Mouse (Mus musculus) adrenal gland, adult (tissue): ENCODE results near the gene Klrb1a.
A peak's percentile ranks its signal among the peaks of the same experiment; 100 is the strongest.
"Not testable (repeated sequence)": the region's sequence is repeated elsewhere in the genome, so short reads cannot be mapped to it uniquely, and the experiment has no call there.

Source experiments
- DNase-seq, 2 experiments: peaks; one replicate each; pipeline ENCODE4 v3.0.0; 2022 to 2023; ENCODE audit warnings: low spot score in 1 of 2; ENCODE audit not compliant: inconsistent age in 2 of 2

The Klrb1a gene

DNA sequence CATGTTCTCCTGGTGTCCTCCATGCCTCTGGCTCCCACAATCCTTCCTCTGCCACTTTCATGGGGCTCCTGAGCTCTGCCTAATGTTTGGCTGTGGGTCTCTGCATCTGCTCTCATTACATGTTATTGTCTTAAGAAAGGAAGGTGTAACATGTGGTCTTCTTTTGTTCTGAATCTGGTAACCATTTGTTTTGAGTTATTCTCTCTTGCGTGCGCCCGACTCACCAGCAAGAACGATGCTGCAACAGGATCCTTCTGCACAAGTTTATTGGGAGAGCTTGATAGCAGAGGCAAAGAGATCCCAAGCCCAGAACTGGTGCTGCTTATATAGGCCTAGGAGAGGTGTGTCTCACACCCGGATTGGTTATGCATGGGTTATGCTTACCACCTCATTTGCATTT, at the start of gene Klrb1a:
Klrb1a (minus strand) TSS at position 101 of the 400 bp plus-strand sequence.
- DNase-seq, result not testable (repeated sequence)

DNA sequence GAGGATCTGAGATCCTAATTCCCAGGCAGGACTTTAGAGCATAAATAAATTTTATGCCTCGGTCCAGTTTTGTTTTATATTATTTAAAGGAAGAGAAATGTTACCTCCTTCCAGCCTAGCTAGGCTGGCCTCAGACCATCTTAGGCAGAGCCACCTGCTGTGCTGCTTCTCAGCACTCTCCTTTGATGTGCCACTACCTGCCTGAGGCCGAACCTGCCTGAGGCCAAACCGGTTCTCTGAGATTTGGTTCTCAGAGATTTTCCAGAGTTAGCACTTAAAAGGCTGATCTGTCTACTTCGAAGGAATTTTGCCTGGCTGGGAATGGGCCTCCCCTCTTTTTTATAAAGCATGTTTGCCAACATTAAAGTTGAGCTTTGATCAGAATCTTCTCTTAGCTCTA, 46.6 kb upstream of the Klrb1a start:
- DNase-seq, result no peak

DNA sequence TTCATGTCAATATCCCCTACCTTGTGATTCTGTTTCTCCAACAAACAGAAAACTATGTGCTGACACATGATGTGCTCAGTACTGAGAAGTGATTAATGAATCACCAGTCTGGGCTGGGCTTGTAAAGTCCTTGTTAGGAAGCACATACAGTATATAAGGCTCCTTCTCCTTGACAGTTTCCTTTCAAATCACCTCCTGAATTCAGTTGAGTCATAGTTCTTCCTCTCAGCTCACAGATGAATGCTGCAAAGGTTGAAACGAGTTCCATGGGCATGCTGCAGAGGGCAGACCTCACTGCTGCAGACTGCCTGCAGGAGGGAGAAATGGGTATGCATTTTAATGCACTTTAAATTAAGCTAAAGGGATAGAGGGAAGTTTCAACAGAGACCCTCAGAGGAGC, 38.9 kb upstream of the Klrb1a start, which contains the start of gene Clec2h:
Clec2h (plus strand) TSS at position 180 of the 400 bp plus-strand sequence.
- peak in 1 of 2 experiments; percentile 35 for DNase-seq

DNA sequence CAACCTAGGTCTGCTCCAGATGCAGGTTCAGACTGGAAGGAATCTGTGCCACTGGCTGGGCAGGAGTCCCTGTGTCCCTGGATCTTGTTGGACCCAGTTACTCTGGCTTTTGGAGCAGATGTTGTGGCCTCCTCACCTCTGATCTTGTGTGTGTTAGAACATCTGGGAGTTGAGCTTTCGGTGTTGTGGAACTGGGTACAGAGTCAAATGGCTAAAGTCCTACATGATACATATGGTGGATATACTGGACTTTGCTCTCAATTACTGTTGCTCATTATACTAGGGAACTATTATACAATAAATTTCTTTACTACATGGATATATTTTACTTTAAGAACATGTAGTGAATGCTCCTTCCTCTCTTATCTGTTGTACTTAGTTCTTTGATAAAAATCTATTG, 37.9 kb upstream of the Klrb1a start:
- no peak for DNase-seq

DNA sequence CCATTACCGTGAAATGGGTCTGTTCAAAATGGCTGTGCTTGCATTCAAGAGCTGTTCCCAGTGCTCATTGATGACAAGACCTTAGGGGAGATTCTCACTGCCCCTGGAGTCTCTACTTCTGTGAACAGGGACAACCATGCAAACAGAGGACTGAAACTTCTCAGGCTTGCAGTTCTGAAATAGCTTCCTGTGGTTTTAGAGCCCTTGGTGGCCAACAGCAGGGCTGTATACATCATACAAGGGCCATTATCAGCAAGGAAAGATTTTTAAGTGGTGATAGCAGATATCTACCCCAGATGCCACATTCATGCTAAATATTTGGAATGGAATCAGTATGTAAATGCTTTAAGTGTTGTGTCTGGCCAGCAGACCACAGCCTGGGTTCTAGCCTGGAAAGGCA, 29.6 kb upstream of the Klrb1a start:
- no peak for DNase-seq

DNA sequence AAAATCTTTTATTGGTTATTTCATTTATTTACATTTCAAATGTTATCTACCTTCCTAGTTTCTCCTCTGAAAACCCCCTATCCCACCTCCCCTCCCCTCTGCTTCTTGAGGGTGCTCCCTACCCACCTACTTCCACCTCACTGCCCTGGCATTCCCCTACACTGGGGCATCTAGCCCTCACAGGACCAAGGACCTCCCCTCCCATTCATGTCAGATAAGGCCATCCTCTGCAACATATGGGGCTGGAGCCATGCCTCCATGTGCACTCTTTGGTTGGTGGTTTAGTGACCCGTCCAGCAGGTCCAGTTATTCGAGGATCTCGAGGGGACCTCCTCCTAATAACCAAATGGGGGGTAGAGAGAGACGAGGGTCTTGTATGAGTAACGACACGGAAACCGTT, 27.5 kb upstream of the Klrb1a start:
- DNase-seq, result not testable (repeated sequence)

DNA sequence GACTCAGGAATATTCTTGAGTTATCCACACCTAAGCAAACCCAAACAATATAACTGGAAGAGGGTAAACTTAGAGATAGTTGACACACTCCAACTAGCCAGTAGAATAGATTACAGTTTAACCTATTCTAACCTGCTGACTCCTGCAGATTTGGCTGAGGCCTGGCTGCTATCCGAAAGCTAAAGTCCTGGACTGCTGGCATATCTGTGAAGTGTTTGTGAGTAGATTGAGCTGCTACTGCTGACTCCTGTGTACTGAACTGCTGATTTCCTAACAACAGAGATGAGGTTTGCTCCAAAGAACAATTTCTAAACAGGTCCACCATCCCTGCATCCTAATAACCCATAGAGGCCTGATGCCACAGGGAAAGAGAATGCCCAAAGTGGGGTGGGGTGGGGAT, 26.9 kb upstream of the Klrb1a start:
- no peak for DNase-seq

DNA sequence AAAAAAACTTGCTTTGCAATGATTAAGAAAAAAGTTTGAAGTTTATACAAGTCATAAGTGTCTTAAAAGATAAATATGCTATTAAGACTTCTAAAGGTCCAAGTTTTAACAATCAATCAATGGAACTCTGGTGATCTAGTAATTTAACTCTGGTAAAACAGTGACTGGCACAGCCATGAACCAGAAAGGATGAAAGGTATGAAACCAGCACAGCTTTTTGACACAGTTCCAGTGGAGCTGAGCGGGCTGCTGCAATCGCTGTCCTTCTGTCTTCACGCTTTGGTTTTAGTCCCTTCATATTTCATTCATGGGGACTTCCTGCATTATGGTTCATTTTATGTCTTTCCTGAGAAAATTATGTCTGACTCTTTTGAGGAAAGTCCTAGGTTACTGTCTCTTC, 26.3 kb upstream of the Klrb1a start:
- DNase-seq, result peak in 1 of 2 experiments; percentile 25

DNA sequence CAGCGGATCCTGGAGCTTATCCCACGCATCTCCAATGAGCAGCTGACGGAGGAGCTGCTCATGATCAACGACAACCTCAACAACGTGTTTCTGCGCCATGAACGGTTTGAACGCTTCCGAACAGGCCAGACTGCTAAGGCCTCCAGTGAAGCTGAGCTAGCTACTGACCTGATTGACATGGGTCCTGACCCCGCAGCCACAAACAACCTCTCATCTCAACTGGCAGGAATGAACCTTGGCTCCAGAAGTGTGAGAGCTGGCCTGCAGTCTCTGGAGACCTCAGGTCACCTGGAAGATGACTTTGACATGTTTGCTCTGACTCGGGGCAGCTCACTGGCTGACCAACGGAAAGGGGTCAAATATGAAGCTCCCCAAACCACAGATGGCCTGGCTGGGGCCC, 22.4 kb upstream of the Klrb1a start:
- not testable (repeated sequence) for DNase-seq

DNA sequence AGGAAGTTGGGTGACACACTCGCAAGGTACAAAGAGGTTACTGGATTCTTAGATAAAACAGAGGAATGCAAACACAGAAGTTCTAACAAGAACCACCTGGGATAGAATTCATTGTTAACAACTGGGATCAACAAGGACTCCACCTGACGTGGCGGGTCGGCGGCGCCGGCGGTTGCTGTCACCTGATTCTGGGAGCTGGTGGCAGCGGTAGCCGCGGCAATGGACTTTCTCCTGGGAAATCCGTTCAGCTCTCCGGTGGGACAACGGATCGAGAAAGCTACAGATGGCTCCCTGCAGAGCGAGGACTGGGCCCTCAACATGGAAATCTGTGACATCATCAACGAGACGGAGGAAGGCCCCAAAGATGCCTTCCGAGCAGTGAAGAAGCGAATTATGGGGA, 21.4 kb upstream of the Klrb1a start:
- DNase-seq, result not testable (repeated sequence)

DNA sequence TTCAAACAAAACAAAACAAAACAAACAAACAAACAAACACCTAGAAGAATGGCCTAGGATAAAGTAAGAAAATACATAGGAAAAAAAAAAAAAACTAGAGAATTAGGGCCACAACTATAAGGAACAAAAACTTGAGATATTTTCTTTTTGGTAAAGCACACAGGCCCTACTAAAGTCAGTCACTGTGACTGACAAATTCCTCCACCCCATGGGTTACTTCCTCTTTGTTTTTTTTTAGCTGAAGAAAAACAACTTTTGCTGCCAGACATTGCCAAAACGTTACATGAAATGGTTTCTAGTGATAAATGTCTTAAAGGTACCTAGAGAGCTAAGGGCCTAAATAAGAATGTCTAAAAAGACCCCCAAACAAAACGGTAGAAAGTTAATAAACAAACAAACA, 20.7 kb upstream of the Klrb1a start:
- DNase-seq, result peak in 1 of 2 experiments; percentile 6

DNA sequence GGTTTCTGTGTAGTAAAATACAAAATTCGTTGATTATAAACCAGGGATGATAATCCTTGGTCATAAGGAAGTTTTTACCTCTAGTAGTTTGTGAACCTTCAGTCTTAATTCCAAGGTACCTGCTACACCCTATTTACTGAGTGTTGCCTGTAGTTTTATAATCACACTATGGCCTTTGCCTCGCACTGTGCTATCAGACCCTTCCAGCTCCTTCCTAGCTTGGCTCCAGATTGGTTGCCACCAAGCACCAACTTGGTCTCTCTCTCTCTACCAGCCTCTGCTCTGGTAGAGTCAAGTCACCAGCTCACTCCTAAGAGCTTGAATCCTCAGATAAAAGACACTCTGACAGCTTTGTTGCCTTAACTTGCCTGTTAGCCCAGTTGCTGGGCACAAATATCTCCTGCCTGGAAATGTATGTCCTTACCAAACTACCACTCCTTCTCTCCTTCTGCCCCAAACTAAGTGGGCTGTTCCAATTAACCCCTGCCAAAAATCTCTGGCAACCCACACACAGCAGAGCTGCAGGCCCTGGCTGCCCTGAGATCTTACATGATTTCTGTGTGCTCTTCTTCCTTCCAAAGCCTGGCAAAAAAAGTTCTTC, 17.9 kb upstream of the Klrb1a start:
- DNase-seq, result no peak

DNA sequence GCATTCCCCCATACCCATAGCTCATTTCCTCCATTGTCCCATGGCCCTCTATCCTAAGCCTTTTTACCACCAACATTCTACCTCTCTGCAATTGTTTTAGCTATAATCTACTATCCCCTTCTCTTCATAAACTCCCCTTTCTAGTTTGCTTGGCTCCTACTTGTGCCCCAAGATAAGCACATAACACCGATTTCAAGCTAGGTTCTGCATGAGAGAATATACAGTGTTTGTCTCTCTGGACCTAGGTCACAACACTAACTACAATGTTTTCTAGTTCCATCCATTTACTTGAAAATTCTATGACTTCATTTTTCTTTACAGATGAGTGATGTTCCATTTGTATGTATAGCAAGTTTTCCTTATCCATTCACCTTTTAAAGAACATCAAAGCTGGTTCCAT, 17.3 kb upstream of the Klrb1a start:
- DNase-seq, result no peak

DNA sequence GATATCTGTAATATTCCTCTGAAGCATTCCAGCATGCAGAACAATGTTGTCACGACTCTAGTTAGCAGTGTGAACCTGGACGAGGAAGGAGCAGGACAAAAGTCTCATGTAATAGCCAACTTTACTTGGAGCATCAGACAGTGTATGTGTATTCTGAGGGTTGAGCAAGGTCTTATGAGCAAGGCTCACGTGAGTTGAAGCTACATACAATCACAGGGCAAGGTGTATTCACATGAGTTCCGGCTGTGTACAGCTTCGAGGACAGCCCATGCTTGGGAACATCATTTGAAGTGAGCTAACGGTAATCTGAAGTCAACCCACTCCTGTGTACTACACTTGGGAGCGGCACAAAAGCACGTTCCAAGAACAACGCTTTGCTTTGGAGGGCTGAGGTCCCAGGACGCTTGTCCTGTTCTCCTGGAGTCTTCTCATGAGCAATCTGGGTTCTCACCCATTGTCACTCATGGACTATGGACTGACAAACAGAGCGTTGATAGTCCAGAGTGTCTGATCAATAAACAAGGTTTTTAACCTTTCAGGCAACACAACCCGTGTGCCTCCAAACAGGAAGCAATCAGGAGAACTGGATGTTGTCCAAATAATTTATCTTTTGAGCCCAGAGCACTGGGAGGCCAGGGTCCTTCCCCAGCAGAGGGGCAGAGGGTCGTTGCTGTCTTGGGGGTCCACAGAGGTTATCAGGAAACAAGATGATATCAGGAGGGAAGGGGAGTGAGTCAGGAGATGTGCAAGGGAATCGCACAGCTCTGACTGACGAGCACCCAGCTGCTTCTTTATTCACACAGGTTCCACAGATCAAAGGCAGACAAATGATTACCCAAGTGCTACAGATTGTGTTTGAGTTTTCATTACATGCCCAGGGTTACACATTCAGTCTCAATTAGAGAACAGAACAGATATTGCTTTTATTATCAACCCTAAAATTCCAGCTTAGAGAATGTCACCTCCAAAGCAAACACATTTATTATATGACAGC, 7.9 kb upstream of the Klrb1a start:
- DNase-seq, result not testable (repeated sequence)

DNA sequence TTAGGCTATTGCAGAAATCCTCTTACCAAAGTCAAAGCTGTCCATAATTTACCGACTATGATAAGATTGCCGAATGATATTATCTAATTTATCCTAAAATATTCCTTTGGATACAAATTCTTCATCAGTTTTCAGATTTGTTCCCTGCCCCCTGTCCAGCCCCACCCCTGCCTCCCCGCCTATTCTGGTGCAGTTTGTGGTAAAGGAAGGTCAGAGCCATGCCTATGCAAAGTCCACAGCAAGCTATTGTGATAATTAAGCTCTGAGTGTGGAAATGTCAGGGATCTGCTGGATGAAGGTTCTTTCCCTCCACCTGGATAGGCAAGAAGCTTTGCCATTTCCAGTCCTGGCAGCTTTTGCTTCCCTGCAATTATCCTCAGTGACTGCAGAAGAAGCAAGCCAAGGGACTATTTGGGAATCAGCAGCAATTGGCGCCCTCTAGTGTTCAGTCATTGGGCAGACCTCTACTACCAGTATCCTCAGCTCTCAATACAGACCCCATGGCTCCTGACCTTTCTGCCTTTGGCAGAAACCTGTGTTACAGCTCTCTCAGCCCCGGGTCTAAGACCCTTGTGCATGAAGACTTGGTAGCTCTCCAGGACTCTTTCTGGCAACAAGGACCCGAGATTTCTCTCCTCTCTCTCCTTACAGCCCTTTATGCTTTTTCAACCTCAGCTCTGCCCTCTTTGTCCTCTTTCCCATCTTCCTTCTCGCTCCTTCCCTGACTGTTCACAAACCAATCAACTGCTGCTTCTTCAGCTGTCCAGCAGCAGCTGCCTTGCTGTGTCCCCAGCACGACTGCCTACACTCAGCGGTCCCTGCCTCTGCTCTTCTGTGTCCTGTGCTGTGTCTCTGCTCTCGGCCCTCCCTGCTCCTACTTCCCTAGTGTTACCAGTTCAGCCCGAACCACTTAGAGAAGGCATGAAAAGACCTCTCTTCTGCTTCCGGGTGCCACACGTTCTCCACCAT, 6.7 kb upstream of the Klrb1a start:
- DNase-seq, result peak; percentile 22 to 77

DNA sequence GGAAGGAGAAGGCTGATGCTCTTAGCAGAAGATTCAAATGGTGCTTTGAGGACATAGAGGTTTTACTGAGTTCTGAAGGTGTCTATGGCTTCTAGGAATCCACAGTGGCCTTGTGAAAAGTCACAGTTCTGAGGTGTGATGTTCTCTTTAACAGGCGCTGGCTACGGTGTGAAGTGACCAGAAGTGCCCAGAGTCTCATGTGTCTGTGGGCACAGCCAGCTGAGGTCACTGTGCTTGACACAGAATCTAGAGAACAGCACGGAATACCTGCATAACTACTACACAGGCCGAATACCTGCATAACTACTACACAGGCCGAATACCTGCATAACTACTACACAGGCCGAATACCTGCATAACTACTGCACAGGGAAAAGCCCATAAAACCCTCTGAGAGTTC, 1.9 kb upstream of the Klrb1a start:
- not testable (repeated sequence) for DNase-seq

DNA sequence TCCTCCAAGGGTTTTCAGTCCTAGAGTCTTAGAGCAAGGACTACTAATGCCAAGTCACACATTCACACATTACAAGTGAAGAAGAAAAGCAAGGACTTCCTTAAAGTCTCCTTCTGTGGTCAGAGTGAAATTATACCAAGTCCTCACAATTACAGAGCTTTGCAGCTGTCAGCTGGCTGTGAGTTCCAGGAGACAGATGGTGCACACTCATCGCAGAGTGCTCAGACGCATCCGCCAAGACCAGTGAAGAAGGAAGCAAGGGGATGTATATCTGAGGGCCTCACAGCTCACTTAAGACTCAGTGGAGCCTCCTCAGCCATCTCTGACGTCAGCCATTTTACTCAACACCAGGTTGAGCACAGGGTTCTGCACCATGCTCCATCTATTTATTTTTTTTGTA, 1.1 kb upstream of the Klrb1a start:
- DNase-seq, result no peak

DNA sequence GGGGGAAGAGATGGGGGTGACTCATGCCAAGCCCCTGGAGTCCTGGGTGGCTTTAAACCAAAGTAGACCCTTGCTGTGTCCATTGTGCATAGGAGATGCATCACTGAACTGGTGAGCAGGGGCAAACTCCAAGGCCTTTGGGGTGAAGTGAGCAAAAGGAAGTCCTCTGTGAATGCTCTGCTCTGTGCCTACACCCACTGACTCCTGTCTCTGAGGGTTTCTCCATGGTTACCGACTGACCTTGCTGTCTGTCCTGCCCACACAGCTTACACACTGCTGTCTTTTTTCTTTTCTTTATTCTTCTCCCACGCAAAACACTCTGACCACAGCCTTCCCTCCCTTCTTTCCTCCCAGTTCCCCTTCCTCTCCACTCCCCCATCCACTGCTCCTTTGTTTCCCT, 600 bp downstream of the Klrb1a start:
- peak in 1 of 2 experiments; percentile 23 for DNase-seq

DNA sequence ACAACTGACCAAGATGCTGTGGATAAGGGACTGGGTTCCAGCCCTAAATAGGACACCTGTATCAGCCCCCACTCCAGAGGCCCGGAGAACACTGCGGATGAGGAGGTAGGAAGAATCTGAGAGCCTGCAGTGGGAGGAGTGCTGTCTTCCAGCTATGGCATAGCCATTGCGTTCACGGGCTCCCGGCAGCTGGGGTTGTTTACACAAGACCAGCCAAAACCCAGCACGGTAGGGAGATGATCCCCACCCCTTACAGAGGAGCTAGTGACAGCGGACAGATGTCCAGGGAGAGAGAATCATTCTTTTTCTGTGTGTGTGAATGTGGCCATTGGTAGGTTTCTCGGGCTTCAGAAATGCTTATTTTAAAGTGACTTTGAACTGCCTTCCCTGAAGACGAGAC, 17.0 kb downstream of the Klrb1a start:
- DNase-seq, result no peak

DNA sequence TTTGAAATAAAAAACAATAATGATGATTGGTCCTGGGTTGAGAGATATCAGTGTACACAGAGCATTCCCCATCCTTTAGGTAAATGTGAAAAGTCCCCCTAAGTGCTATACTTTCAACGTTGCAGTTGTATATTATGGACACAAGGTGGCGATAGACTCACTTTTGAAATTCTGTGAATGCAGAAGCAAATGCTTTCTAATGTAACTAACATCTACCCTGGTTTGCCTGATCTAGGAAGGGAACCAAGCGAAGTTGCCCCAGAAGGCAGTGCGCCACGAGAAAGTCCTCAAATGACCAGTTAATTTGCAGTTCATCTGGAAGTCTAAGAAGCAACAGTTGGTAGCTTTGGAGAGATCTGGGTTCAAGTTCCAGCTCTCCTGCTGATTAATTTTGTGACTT, 18.8 kb downstream of the Klrb1a start:
- DNase-seq, result peak; percentile 6 to 57
